Mouse (Mus musculus) stomach, postnatal 0 days (tissue): Measurements from ENCODE around the gene Bcap31.

Experiments used
- CTCF ChIP-seq: IDR thresholded peaks from 2 replicates; pipeline ENCODE4 v1.5.1; 2016; ENCODE audit warnings: antibody characterized with exemption, low read depth, mild to moderate bottlenecking, moderate library complexity
- EP300 ChIP-seq: optimal IDR thresholded peaks from 2 replicates; pipeline ENCODE3; 2016; ENCODE audit warnings: antibody characterized with exemption

- TF ChIP-seq CTCF (peak; percentile 40), EP300 (no peak)
Observed at GRCm38 (mm10) chrX:73738155-73738554, 22.2 kb upstream of the Bcap31 start.
